Mouse (Mus musculus) right cerebral cortex, adult 18-20 months (tissue): ENCODE measurements at regions not wholly inside any gene's neighbourhood (a gene's known extent, or its start where the extent isn't known, plus 50 kb on each side); places are given as distances from the start of the nearest gene placed in this dataset.

Experiments
- DNase-seq: peaks from one replicate; pipeline ENCODE4 v3.0.0; 2022; ENCODE audit warnings: mixed read lengths

- DNase-seq = peak; percentile 52
Observed at GRCm38 (mm10) chr6:143287322-143287721, 120.3 kb downstream of the Etnk1 start.

DNA sequence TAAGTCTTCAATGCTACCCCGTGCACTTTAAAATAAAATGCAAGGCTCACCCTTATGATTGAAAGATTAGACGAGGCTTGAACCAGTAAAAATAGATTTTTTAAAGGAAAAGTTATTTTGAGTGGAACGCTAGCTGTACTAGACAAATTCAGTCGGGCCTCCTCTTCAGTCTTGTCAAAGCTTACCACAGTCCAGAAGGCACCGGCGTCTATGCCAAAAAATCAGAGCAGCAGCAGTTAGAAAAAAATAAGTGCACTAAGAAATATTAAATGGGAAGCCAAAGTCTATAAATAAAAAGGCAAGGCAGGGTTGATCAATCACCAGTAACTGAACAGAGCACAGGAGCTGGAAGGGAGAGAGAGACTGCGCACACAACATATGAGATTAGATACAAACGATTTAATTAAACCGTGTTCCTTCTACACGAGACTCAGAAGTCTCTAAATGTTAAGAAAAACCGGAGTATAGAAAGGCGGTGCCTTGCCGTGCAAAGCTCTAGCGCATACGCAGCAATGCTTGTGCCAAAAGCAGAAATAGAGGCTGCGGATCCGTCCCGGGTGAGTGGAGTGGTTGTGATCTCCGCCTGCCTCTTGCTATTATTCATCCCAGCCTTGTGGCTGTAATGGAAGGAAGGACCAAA lies 121.6 kb downstream of the Etnk1 start:
- peak; percentile 58 for DNase-seq

- DNase-seq = no peak
Observed at GRCm38 (mm10) chr6:143293648-143294047, 126.6 kb downstream of the Etnk1 start.

DNA sequence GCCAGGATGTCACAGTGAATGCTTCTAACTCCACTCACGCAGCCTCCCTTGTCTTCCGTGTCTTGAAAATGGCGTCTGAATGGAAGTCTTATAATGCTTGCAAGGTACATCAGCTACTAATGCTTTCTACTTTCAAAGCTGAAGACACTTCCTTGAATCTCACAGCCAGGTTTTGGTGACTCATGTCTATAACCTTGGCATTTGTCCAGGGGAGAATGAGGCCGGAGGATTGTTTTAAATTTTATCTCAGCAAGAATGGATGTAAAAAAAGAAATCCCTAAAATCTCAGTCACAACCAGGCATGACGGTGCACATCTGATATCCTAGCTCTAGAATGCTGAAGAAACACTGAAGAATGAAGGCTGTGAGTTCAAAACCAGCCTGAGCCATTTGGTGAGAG lies 131.4 kb downstream of the Etnk1 start:
- DNase-seq = no peak

GRCm38 (mm10) chr6:143301414-143301813 lies 134.4 kb downstream of the Etnk1 start:
- no peak for DNase-seq

- no peak for DNase-seq
Observed at GRCm38 (mm10) chr6:143307327-143307726, 140.3 kb downstream of the Etnk1 start.

GRCm38 (mm10) chr6:143315859-143316258 lies 148.8 kb downstream of the Etnk1 start:
- DNase-seq = no peak

DNA sequence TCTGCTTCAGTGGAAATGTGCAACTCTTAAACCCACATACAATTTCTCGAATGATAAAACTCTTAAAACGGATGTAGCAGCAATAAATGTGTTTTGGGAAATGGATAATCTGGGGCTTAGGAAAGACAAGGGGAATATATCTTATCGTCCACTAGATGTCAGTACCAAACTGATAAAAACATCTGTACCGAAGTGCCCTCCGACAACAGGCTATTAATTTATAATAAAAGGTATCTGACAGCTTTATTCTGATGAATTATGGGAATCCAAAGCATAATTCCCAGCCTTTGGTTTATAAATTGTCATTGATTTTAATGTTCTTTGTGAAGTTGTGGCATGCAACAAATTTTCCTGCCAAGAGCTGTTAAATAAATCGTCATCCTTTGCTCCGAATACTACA lies 153.4 kb downstream of the Etnk1 start:
- no peak for DNase-seq

DNA sequence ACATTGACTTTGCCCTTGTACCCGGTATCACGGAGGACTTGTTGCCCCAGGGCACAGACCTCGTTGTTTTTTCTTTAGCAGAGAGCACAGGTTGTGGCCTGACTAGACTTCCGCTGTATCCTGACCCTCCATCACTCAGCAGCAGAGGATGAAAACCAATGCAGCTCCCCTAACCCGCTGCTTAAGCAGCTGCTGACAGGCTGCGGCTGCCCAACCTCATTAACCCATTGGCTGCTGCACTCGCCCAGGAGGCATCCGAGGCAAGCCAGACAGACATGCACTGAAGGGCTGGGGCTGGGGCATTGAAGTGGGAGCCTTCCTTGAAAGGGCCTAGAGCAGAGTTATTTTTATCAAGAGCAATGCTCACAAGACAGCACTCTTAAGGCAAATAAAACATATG lies 157.6 kb downstream of the Etnk1 start:
- DNase-seq = no peak

DNA sequence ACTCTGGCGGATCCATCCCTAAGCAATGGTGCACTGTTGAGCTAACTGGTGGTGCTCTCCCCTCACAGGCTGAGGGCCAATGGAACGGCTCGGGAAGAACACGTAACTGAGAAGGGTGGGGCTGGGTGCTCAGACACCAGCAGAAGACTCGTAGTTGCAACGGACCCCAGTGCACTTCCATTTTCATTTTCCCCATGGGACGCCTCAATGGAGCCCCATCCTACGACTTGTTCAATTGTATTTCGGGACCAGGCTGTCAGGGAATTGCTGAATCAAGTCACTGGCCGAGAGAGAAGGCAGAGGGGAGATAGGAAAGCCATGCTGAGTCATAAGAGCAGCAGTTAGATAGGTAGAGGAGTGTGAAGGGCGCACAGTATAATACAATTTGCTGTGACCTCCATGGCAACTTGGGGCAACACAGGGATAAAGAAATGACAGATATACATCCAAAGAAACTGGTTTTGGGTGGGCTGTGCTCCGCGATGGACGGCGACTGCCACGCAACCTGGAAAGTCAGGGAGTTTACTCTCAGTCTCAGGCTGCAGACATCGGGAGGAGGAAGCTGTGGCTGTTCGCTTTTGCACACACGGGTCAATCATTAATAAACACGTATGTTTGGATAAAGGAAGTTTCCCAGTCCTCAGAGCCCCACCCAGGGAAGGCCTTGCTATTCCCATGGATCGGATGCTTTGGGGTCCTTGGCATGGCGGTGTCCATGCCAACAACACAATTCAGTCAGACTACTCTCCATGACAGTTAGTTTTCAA lies 160.1 kb downstream of the Etnk1 start:
- DNase-seq = no peak

DNA sequence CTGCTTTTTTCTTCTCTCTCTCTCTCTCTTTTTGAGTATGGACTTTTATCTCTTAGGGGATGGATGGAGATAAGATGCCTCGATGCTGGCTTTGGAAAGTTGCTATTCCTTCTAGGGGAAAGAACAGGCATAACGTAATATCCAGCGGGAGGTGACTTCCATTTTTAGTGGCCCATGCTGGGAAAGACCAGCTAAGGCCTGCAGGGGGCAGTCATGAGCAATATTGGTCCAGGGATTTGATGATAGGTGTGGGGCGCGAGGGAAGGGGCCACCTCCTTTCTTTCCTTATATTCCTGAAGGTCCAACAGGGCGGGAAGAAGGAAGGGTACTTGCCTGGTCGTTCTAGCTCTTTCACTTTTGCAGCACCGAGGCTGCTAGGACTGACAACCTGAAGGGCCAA lies 160.8 kb downstream of the Etnk1 start:
- no peak for DNase-seq

DNA sequence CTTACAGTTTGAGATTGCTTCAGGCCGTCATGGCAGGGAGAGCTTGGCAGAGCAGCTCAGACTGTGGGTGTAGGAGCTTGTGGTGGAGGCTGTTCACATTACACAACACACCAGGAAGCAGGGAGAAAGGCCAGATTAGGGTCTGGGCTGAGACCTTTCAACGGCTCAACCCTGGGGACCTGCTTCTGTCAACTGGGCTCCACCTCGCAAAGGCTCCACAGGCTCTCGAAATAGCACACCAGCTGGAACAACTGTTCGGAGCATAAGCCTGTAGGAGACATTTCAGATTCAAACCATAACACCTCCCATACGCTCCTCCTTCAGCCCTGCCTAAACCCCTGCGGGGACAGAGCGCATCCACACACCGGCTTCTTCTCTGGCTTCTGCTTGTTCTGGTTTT lies 161.2 kb downstream of the Etnk1 start:
- DNase-seq = peak; percentile 50

- no peak for DNase-seq
Observed at GRCm38 (mm10) chr6:143329096-143329495, 162.1 kb downstream of the Etnk1 start.

GRCm38 (mm10) chr6:143333493-143333892 lies 166.5 kb downstream of the Etnk1 start:
- DNase-seq = no peak

GRCm38 (mm10) chr6:143336574-143336973 lies 169.6 kb downstream of the Etnk1 start:
- no peak for DNase-seq

DNA sequence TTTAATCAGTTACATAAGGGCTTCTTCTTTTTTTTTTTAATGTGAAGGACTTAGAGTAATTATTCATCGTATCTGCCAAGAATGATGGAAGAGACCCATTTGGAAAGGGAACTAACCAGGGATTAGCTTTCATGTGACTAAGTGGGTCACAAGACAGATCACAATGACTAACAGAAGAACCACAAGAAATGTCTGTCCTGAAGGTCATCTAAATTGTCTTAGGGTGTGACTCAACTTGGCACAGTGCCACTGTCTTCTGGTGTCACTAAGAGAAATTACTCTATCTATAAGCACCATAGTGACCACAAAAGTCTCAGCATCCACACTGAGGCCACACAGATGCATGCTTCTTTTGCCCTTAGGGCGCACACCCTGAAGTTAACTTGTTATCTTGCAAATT lies 182.0 kb downstream of the Etnk1 start:
- no peak for DNase-seq

GRCm38 (mm10) chr6:143359320-143360032 lies 192.5 kb downstream of the Etnk1 start:
- DNase-seq = no peak

- no peak for DNase-seq
Observed at GRCm38 (mm10) chr6:143361149-143361725, 194.2 kb downstream of the Etnk1 start.

DNA sequence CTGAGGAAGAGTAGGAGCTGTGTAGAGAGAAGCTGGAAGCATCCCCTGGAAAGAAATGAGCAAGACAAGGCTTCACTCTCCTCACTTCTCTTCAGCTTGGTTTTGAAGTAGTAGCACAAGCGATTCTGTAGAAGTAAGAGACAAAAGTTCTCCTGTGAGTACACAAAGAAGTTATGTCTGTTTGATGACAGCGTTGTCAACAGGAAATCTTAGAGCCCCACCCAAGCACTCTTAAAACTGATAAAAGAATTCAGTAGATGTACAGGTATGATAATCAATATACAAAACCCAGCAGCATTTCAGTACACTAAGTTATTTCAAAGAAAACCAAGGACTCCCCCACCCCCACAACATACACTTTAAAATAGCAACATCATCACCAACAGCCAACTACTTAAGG lies 194.9 kb downstream of the Etnk1 start:
- DNase-seq = no peak

- DNase-seq = no peak
Observed at GRCm38 (mm10) chr6:143365840-143366239, 198.8 kb downstream of the Etnk1 start.

- DNase-seq = no peak
Observed at GRCm38 (mm10) chr6:143367804-143368203, 200.8 kb downstream of the Etnk1 start.

GRCm38 (mm10) chr6:143368646-143369045 lies 201.6 kb downstream of the Etnk1 start:
- DNase-seq = no peak

DNA sequence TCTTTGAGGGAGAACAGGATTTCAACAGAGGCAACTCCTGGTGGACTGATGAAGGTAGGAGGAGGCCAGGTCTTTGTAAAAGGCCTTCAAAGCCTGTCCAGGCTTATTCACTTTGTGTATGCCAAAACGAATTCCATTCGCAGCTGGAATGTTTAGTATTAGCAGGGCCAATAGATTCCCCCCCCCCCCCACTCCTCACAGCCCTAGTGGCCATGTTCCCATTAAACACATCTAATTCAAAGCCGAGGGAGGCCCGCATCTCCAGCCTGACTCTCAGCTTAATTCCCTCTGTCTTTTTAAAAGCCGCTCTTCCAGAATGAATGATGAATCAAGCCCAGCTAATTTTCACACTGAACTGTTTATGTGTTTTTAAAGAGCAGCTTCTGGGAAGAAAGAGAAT lies 205.5 kb downstream of the Etnk1 start:
- DNase-seq = no peak
